Mouse (Mus musculus) megakaryocyte, embryonic 14.5 days (primary cell): ENCODE results near the gene Bhlhe41. TPM values are rescaled to one million over a fixed set of nuclear protein-coding genes. Genes with fewer than 3 reads are reported as not detected.

ENCODE experiments used
- H3K27me3 ChIP-seq: replicated peaks from 2 replicates; pipeline ENCODE3; 2012; ENCODE audit warnings: inconsistent platforms
- H3K36me3 ChIP-seq: replicated peaks from 2 replicates; pipeline ENCODE3; 2012; ENCODE audit warnings: low read length, inconsistent platforms, mixed read lengths
- H3K4me1 ChIP-seq: 2 replicates; pipeline ENCODE4 v1.6.1; 2012; ENCODE audit warnings: inconsistent platforms
- H3K4me3 ChIP-seq: replicated peaks from 2 replicates; pipeline ENCODE3; 2012; ENCODE audit warnings: moderate library complexity, mild to moderate bottlenecking, inconsistent platforms
- H3K9me3 ChIP-seq: 2 replicates; pipeline ENCODE4 v1.6.1; 2012; ENCODE audit warnings: inconsistent platforms
- FLI1 ChIP-seq: IDR thresholded peaks from 2 replicates; pipeline ENCODE4 v1.6.1; 2012; ENCODE audit warnings: low read length, inconsistent platforms, mixed read lengths
- GATA1 ChIP-seq: IDR thresholded peaks from 3 replicates; pipeline ENCODE4 v1.6.1; 2012; ENCODE audit warnings: mixed read lengths, low read length, inconsistent platforms, borderline replicate concordance
- polyA plus RNA-seq: library from polyadenylated mRNA; stranded (reverse); fragments of >175 nt; gene quantifications from 2 replicates; pipeline ENCODE4 v1.2.3, GENCODE M21; 2012; ENCODE audit warnings: low replicate concordance; ENCODE audit not compliant: insufficient read depth

Bhlhe41 gene
- polyA plus RNA-seq, 1 experiment: 4.1 TPM

DNA sequence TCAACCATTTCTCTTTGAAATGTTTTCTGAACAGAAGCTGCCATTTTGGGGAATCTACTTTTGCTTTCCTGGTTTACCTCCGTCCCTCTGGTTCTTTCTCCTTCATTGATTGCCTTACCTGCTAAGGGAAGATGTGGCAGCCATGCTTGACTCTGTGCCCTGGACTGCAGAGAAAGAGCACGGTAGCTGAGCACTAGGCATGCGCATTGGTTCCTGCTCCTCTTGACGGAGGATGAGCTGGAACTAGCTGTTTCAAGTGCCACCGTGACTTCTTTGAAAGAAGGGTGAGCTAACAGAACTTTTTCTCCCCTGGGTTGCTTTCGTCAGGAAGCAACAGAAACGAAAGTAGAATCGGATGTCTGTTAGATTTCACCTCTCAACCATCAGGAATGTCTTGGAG lies 17.7 kb downstream of the Bhlhe41 start:
- H3K36me3 ChIP-seq: peaks cover 20% of the 10 kb centered on the region
- peaks cover 6% of the 10 kb centered on the region for H3K27me3 ChIP-seq
- H3K4me1 ChIP-seq: peaks cover 27% of the 10 kb centered on the region
- H3K9me3 ChIP-seq: no peaks in the 10 kb centered on the region
- TF ChIP-seq FLI1 (no peak), GATA1 (no peak)
- peak overlapping the region; percentile 42 for H3K4me3 ChIP-seq

DNA sequence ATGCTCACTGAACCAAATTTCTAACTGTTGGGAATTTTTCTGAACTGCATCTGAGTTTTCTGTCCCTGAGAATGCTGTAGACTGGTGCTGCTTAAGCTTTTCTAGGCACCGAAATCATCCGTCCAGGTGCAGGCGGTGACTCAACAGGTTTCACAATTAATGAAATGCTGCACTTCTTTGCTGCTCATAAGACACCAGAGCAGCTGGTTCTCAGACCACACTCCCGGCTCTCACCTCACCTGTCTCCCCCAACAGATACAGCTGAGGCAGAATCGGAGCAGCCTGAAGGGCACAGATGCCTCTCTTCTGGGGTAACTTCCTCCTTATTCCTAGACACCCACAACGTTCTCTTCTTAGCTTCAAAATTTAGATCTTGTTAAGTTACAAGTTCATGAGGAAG lies 18.4 kb downstream of the Bhlhe41 start:
- TF ChIP-seq FLI1 (no peak), GATA1 (no peak)

DNA sequence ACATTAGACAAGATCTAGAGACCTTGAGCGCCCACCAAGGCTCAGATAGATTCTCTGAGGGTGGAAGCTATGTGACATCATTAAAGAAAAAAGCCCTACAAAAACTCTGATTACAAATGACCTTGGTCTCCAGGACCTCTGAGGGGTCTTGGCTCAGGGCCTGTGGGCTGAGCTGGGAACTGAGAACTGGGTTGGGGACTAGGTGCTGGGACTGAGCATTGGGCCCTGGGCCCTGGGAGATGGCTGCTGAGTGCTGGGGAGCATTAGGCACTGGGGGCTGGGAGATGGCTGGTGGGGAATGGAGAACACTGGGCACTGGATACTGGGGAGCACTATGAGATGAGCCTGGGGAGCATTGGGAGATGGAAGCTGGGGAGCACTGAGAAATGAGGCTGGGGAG lies 19.3 kb downstream of the Bhlhe41 start:
- Histone ChIP-seq H3K27me3 (peaks cover 6% of the 10 kb centered on the region), H3K4me1 (peaks cover 27% of the 10 kb centered on the region), H3K4me3 (no peak overlapping the region), H3K36me3 (peaks cover 10% of the 10 kb centered on the region), H3K9me3 (no peaks in the 10 kb centered on the region)
- TF ChIP-seq GATA1 (no peak), FLI1 (no peak)

More for the DNA sequence above, 18.4 kb downstream of the Bhlhe41 start:
- no peaks in the 10 kb centered on the region for H3K9me3 ChIP-seq
- H3K27me3 ChIP-seq: peaks cover 6% of the 10 kb centered on the region
- peaks cover 27% of the 10 kb centered on the region for H3K4me1 ChIP-seq
- H3K4me3 ChIP-seq: no peak overlapping the region
- peaks cover 15% of the 10 kb centered on the region for H3K36me3 ChIP-seq

DNA sequence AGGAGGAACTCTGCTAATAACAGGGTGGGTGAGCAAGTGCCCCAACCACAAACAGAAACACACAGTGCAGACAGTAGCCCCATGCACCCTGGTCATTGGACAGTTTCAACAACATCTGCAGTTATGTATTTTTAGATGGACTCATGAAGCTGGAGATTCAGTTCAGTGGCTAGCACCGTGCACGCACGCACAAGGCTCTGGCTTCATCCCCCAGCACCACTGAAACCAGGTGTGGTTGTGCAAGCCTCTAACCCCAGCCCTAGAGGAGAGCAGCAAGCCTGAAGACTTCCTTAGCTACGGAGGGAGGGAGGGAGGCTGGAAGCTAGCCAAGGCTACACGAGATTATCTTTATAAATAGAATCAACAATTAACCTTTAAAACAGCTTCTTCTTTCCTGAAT lies 19.7 kb downstream of the Bhlhe41 start:
- Histone ChIP-seq H3K27me3 (peaks cover 6% of the 10 kb centered on the region), H3K9me3 (no peaks in the 10 kb centered on the region), H3K4me1 (peaks cover 25% of the 10 kb centered on the region), H3K4me3 (no peak overlapping the region), H3K36me3 (peaks cover 10% of the 10 kb centered on the region)
- TF ChIP-seq FLI1 (no peak), GATA1 (no peak)

DNA sequence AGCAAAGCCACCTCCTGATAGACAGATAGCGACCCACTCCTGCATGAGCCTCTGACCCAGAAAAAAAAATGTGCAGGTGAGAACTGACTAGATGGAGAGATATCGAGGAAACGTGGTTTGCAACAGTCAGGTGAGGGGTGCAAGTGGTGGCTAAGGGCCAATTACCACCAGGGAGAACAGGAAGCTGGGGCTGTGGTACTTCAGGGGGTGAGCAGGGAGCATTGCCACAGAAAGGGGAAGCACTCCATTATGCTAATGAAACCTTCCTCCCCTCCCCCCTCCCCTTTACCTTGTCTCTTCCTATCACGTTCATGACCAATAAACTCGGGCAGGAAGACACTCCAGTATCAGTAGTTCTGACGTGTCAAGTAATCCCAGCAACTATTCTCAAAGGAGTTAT lies 30.0 kb downstream of the Bhlhe41 start:
- peaks cover 20% of the 10 kb centered on the region for H3K4me1 ChIP-seq
- H3K4me3 ChIP-seq: peak overlapping the region; percentile 53
- H3K27me3 ChIP-seq: peaks cover 12% of the 10 kb centered on the region
- no peaks in the 10 kb centered on the region for H3K9me3 ChIP-seq
- H3K36me3 ChIP-seq: no peaks in the 10 kb centered on the region
- TF ChIP-seq FLI1: no peak
- TF ChIP-seq GATA1: no peak

DNA sequence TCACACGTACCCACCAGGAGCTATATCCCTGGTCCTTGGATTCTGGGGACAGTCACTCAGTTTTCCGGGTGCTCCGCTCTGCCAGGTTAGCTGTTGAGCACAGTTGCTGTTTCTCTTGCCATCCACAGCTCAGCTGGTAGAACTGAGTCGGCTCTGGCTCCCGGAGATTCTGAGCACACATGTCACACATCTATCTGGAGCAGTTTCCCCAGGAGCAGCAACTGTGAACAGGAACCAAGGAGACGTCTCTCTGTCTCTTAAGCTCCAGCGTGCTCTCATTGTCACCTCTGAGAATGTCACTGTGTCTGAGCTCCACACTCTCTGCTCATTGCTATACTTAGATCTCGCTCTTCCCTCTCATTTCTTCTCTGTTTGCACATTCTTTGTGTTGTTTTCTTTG lies 32.4 kb downstream of the Bhlhe41 start:
- peaks cover 22% of the 10 kb centered on the region for H3K27me3 ChIP-seq
- TF ChIP-seq FLI1 (no peak), GATA1 (no peak)
- H3K4me1 ChIP-seq: peaks cover 26% of the 10 kb centered on the region
- no peak overlapping the region for H3K4me3 ChIP-seq
- H3K36me3 ChIP-seq: no peaks in the 10 kb centered on the region
- no peaks in the 10 kb centered on the region for H3K9me3 ChIP-seq

DNA sequence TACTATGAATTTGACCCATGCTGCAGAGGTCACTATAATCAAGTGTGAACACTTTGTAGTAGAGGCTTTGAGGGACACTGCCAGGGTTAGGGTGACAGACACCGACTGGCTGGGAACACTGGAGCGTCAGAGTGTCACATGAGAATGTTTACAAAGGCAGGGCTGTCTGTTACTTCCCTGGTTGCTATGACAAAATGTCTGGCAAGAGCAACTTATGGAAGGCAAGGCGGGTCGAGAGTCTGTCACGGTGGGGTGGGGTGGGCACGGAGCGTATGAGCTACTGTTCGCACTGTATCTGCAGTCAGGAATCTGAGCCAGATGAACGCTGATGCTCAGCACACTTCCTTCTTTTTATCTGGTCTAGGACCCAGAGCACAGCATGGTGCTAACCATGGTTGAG lies 34.7 kb downstream of the Bhlhe41 start:
- no peak for TF ChIP-seq GATA1
- TF ChIP-seq FLI1: no peak
- Histone ChIP-seq H3K36me3 (no peaks in the 10 kb centered on the region), H3K9me3 (peaks cover under 1% of the 10 kb centered on the region; the same call in 1 of the 2 replicates), H3K4me1 (peaks cover 22% of the 10 kb centered on the region), H3K27me3 (peaks cover 19% of the 10 kb centered on the region), H3K4me3 (no peak overlapping the region)

DNA sequence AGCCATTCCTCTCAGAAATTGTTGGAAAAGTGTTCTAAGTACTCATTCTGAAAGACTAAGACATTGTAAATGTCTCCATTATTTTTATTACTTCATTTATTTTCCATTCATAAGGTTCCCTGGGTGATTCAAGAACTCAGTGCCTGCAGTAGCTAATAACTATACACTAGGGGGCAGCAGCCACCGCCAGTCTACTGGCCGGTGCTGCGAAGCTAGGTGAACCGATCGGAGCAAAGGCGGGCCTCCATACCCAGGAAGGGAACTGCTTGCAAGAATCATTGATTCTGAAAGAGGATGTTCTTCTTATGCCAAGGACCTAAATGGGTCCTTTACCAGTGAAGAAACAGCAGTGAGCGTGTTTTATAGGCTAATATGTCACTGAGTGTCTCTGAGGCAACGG lies 35.2 kb downstream of the Bhlhe41 start:
- H3K4me3 ChIP-seq: no peak overlapping the region
- H3K36me3 ChIP-seq: no peaks in the 10 kb centered on the region
- H3K9me3 ChIP-seq: peaks cover 5% of the 10 kb centered on the region; the same call in 1 of the 2 replicates
- TF ChIP-seq FLI1 (no peak), GATA1 (no peak)
- peaks cover 19% of the 10 kb centered on the region for H3K27me3 ChIP-seq
- H3K4me1 ChIP-seq: peaks cover 17% of the 10 kb centered on the region

DNA sequence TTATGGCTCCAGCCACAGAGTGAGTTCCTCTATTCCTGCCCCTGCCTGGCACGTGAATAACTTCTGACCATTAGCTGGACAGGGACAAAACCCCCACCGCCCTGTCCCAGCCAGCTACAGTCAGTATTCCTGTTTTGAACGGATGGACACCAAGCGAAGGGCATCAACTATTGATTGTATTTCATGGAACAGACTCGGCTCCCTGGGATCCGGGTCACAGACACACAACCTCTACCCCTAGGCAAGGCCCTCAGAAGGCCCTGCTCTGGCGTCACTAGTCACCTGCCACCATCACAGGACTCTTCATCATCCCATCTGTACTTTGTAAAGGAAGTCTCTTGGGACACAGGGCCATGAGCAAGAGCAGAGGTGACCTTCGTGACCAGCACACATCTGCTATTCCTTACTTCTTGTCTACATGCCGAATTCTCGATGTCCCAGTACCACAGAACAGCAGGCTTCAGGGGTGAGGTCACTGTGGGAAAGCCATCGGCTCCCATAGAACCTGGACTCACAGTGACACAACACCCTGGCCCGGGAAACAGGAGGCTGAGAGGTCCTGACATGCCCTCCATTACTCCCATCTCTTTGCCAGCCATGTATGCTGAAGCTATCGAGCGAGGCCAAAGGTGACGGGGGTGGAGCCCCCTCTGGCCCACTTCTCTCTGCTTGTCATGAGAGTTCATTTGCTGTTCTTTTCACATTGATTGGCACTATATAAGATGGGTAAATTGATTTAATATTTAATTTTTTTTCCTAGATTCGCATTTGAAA lies 36.1 kb downstream of the Bhlhe41 start:
- peaks cover 5% of the 10 kb centered on the region; the same call in 1 of the 2 replicates for H3K9me3 ChIP-seq
- no peak overlapping the region for H3K4me3 ChIP-seq
- TF ChIP-seq GATA1 (no peak), FLI1 (no peak)
- peaks cover 14% of the 10 kb centered on the region for H3K4me1 ChIP-seq
- peaks cover 19% of the 10 kb centered on the region for H3K27me3 ChIP-seq
- no peaks in the 10 kb centered on the region for H3K36me3 ChIP-seq

DNA sequence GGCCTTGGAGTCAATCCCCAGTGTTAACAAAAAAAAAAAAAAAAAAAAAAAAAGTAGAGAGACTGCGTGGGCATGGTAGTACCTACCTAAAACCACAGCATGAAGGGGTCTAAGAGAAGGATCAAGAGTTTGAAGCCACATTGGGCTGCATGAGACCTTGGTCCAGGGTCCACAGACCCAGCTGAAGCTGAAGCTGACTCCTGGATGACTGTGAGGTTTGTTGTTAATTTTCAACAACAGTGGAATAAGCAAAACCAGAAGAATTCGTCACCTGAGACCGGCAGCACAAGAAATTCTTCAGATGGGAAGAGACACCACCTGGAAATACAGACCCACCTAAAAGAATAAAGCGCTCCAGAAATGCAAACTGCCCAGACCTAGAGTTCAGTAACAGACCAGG lies 39.1 kb downstream of the Bhlhe41 start:
- peaks cover 5% of the 10 kb centered on the region; the same call in 1 of the 2 replicates for H3K9me3 ChIP-seq
- H3K4me3 ChIP-seq: no peak overlapping the region
- no peaks in the 10 kb centered on the region for H3K36me3 ChIP-seq
- TF ChIP-seq GATA1 (no peak), FLI1 (no peak)
- H3K27me3 ChIP-seq: peaks cover 13% of the 10 kb centered on the region
- peaks cover 39% of the 10 kb centered on the region for H3K4me1 ChIP-seq
